Mouse (Mus musculus) cerebellum, adult 2 months (tissue): ENCODE measurements around the gene Tmigd1.

Source experiments
- CTCF ChIP-seq: fragments of 200-500 bp; IDR thresholded peaks from 2 replicates; pipeline ENCODE4 v1.5.1; 2011; ENCODE audit warnings: low read depth, mild to moderate bottlenecking, control low read depth, low read length, moderate library complexity, borderline replicate concordance; ENCODE audit not compliant: insufficient read depth
- POLR2A ChIP-seq: fragments of 200-500 bp; IDR thresholded peaks from 2 replicates; pipeline ENCODE4 v1.6.1; 2011; ENCODE audit warnings: low read length, control low read depth, borderline replicate concordance; ENCODE audit not compliant: insufficient read depth

DNA sequence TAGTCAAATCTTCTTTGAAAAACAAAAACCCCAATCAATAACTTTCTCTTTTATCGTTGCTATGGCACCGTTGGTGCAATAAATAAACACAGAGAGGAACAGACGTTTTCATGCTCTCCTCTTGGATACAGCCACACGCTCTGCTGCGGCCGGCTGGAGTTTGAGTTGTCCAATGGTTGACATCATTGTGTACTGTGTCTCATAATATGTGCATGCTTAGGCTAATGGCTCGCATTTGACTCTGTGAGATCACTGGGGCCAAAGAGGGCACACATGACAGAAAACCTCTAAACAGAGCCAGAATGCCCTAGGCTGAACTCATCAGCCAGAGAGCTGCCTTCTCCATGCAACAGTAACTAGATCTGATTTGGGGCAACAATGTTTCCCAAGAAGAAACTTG is 12.4 kb downstream of the Tmigd1 start:
- TF ChIP-seq POLR2A (no peak), CTCF (no peak)
